Mouse (Mus musculus): ENCODE results near the gene Cpne4. TPM values are rescaled to one million over a fixed set of nuclear protein-coding genes. Genes with fewer than 3 reads are reported as not detected.

Gene Cpne4
- total and polyA plus RNA-seq, 2 experiments from 2014 or later, result 0.14 TPM; not detected in 1

GRCm38 (mm10) chr9:105072991-105073748 lies 526.1 kb downstream of the Cpne4 start:
- Histone ChIP-seq H3K4me2 (ENCODE audit: low read depth, low read length) (no peak overlapping the region), H3K4me1 (ENCODE audit: control insufficient read depth, insufficient read depth) (no peaks in the 10 kb centered on the region), H3K27me3 (ENCODE audit: control insufficient read depth, insufficient read depth, low read length) (no peaks in the 10 kb centered on the region), H3K9me3 (replicated peaks; ENCODE audit: control insufficient read depth, low read length) (no peaks in the 10 kb centered on the region), H3K9ac (replicated peaks; ENCODE audit: low read depth, low read length) (no peak overlapping the region), H3K36me3 (replicated peaks; ENCODE audit: control insufficient read depth, insufficient read depth, low read length) (peaks cover 83% of the 10 kb centered on the region), H3K27ac (ENCODE audit: low read depth) (no peak overlapping the region), H3K4me3 (ENCODE audit: low read depth, low read length) (no peak overlapping the region)
- WGBS, result 75% methylated on average over 4 of the region's 4 CpGs
- TF ChIP-seq CTCF (IDR thresholded peaks at IDR 0.05; ENCODE audit: low read depth) (no peak), EP300 (IDR thresholded peaks at IDR 0.05; ENCODE audit: low read depth) (no peak)
- ATAC-seq (ENCODE audit: insufficient read depth, low read depth) (no peak), DNase-seq (ENCODE audit: low spot score) (no peak)

- Histone ChIP-seq H3K9ac (replicated peaks; ENCODE audit: low read depth, low read length) (no peak overlapping the region), H3K4me3 (ENCODE audit: low read depth, low read length) (no peak overlapping the region), H3K27ac (ENCODE audit: low read depth) (no peak overlapping the region), H3K27me3 (ENCODE audit: control insufficient read depth, insufficient read depth, low read length) (no peaks in the 10 kb centered on the region), H3K36me3 (replicated peaks; ENCODE audit: control insufficient read depth, insufficient read depth, low read length) (peaks cover 74% of the 10 kb centered on the region), H3K9me3 (replicated peaks; ENCODE audit: control insufficient read depth, low read length) (no peaks in the 10 kb centered on the region), H3K4me1 (ENCODE audit: control insufficient read depth, insufficient read depth) (no peaks in the 10 kb centered on the region), H3K4me2 (ENCODE audit: low read depth, low read length) (no peak overlapping the region)
- no peak for TF ChIP-seq EP300 (IDR thresholded peaks at IDR 0.05; ENCODE audit: low read depth)
- TF ChIP-seq CTCF (IDR thresholded peaks at IDR 0.05; ENCODE audit: low read depth), result no peak
- ATAC-seq (ENCODE audit: insufficient read depth, low read depth), result no peak
- DNase-seq (ENCODE audit: low spot score), result no peak
- 91% methylated on average over 8 of the region's 8 CpGs for WGBS
These were observed 527.8 kb downstream of the Cpne4 start for GRCm38 (mm10) chr9:105074851-105075250.

DNA sequence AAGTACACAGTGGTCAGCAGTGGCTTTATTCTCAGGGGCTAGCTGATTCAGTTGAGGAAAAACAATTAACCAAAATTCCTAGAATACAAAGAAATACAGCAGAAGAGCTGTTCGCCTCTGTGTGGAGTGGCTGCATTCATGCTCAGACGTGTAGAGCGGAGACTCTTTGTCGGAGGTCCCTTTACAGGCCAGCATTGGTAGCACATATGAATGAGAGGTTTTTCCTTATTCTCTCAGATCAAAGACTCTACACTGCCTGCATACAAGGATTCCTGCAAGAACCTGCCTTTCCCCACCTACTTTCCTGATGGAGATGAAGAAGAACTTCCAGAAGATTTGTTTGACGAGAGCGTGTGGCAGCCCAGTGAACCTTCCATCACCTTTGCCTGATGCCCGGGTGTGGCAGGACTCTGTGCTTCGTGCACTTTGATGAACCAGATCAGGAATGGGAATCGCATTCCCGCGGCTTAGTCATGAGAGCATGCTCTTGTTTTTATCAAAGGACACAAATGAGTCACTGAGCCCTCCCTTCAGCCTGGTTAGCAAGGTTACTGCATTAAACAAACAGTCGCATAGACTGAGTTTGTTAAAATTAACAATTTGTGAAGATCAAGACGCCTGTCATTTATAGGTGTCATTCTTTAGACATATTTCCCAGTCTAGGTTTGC lies 529.8 kb downstream of the Cpne4 start:
- no peak overlapping the region for H3K27ac ChIP-seq (ENCODE audit: low read depth)
- no peaks in the 10 kb centered on the region for H3K4me1 ChIP-seq (ENCODE audit: control insufficient read depth, insufficient read depth)
- 79% methylated on average over 13 of the region's 13 CpGs for whole genome bisulfite sequencing
- TF ChIP-seq CTCF (IDR thresholded peaks at IDR 0.05; ENCODE audit: low read depth), result no peak
- TF ChIP-seq EP300 (IDR thresholded peaks at IDR 0.05; ENCODE audit: low read depth), result no peak
- no peaks in the 10 kb centered on the region for H3K9me3 ChIP-seq (replicated peaks; ENCODE audit: control insufficient read depth, low read length)
- no peak overlapping the region for H3K4me3 ChIP-seq (ENCODE audit: low read depth, low read length)
- H3K36me3 ChIP-seq (replicated peaks; ENCODE audit: control insufficient read depth, insufficient read depth, low read length), result peaks cover 58% of the 10 kb centered on the region
- H3K27me3 ChIP-seq (ENCODE audit: control insufficient read depth, insufficient read depth, low read length), result no peaks in the 10 kb centered on the region
- no peak for DNase-seq (ENCODE audit: low spot score)
- ATAC-seq (ENCODE audit: insufficient read depth, low read depth), result no peak
- H3K4me2 ChIP-seq (ENCODE audit: low read depth, low read length), result no peak overlapping the region
- H3K9ac ChIP-seq (replicated peaks; ENCODE audit: low read depth, low read length), result no peak overlapping the region

DNA sequence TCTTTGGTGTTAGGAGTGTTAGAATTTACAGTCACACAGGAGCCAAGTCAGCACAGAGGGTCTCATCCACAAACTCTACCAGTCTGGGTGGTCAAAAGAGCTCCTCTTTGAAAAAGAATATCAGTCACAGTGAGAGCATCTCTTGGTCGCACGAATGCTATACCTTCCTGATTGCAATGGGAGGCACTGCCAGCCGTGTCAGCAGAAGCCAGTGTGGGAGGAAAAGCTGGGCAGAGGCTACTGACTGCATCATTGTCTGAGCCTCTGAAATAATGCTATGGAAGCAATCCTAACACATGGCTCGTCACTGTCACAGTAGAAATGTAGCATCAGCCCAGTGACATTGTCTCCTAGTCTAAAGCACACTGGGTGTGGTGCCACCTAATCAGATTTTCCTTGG lies 531.4 kb downstream of the Cpne4 start:
- Histone ChIP-seq H3K36me3 (replicated peaks; ENCODE audit: control insufficient read depth, insufficient read depth, low read length) (peaks cover 42% of the 10 kb centered on the region), H3K4me3 (ENCODE audit: low read depth, low read length) (no peak overlapping the region), H3K9me3 (replicated peaks; ENCODE audit: control insufficient read depth, low read length) (no peaks in the 10 kb centered on the region), H3K27ac (ENCODE audit: low read depth) (no peak overlapping the region), H3K4me2 (ENCODE audit: low read depth, low read length) (no peak overlapping the region), H3K9ac (replicated peaks; ENCODE audit: low read depth, low read length) (no peak overlapping the region), H3K4me1 (ENCODE audit: control insufficient read depth, insufficient read depth) (no peaks in the 10 kb centered on the region), H3K27me3 (ENCODE audit: control insufficient read depth, insufficient read depth, low read length) (no peaks in the 10 kb centered on the region)
- no peak for DNase-seq (ENCODE audit: low spot score)
- 86% methylated on average over 4 of the region's 4 CpGs for WGBS
- TF ChIP-seq EP300 (IDR thresholded peaks at IDR 0.05; ENCODE audit: low read depth) (no peak), CTCF (IDR thresholded peaks at IDR 0.05; ENCODE audit: low read depth) (no peak)
- ATAC-seq (ENCODE audit: insufficient read depth, low read depth), result no peak

DNA sequence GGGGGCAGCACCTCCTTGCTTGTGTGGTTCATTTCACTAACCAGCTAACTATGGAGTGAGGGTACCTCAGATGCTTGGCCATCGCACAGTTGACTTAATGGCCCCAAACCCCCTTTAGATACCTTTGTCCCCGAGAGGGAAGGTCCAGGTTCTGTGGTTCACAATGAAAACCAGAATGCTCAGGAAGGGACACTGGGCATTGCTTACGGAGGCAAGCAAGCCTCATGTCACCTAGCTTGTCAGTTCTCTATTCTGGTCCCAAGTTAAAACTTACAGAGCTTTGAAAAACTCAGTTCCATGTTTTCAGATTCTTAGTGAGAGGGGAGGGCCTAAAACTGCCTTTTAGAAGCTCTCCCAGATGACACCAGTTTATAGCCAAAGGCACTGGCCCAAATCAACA lies 533.2 kb downstream of the Cpne4 start:
- TF ChIP-seq EP300 (IDR thresholded peaks at IDR 0.05; ENCODE audit: low read depth) (no peak), CTCF (IDR thresholded peaks at IDR 0.05; ENCODE audit: low read depth) (no peak)
- 89% methylated on average over 3 of the region's 3 CpGs for WGBS
- ATAC-seq (ENCODE audit: insufficient read depth, low read depth) (no peak), DNase-seq (ENCODE audit: low spot score) (no peak)
- Histone ChIP-seq H3K9ac (replicated peaks; ENCODE audit: low read depth, low read length) (no peak overlapping the region), H3K9me3 (replicated peaks; ENCODE audit: control insufficient read depth, low read length) (no peaks in the 10 kb centered on the region), H3K27me3 (ENCODE audit: control insufficient read depth, insufficient read depth, low read length) (no peaks in the 10 kb centered on the region), H3K4me2 (ENCODE audit: low read depth, low read length) (no peak overlapping the region), H3K36me3 (replicated peaks; ENCODE audit: control insufficient read depth, insufficient read depth, low read length) (peaks cover 25% of the 10 kb centered on the region), H3K27ac (ENCODE audit: low read depth) (no peak overlapping the region), H3K4me1 (ENCODE audit: control insufficient read depth, insufficient read depth) (no peaks in the 10 kb centered on the region), H3K4me3 (ENCODE audit: low read depth, low read length) (no peak overlapping the region)

Small RNA genes lying within 50 kb of the gene (microRNA-seq; reads per million reads assigned to microRNA genes)
- not detected for gene Gm23391

Other genes starting within 250 kb of the Cpne4 start
- gene Acpp, start 209.5 kb upstream of the Cpne4 start, total RNA-seq (2014; rRNA removed; ENCODE audit: low replicate concordance), result 2.4 TPM in 1 of 2 replicates, not detected in the other
- 0.07 TPM in 1 of 2 replicates, not detected in the other for gene Acpp, start 209.5 kb upstream of the Cpne4 start, polyA plus RNA-seq (2015; fragmentation: Nextera tagmentation; extraction: Ambion mirVana)